9 mouse cellular contexts compared by ENCODE assay signal in the genomic region with DNA sequence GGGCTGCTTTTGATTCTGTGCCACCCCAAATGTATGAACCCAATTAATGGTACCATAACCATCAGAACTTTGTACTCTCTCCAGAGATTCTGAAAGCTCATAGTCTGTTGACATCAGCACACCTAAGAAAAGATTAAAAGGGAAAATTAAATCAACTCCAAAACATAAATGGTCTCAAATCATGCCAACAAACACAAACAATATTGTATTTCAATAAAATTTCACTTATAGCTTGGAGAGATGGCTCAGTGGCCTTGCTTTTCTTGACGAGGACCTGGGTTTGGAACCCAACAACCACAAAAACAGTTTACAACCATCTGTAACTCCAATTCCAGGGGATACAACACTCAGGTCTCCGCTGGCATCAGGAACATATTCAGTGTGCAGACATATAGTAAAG. TPM values are rescaled to one million over a fixed set of nuclear protein-coding genes. Genes with fewer than 3 reads are reported as not detected.
DNase-seq lines count a peak whose midpoint lies in the region; ATAC-seq and TF ChIP-seq lines count a peak whose summit lies in the region.
"Had no signal": no experiment of that assay in that cellular context is flagged by ENCODE, and none has a peak within 500 bp of the region (broad histone marks: within the 10 kb centered on the region; RNA-seq: fewer than 3 reads in every experiment).

A gene (minus strand): TSS at position 101 of the 400 bp plus-strand sequence.

- intact Hi-C loops in heart, postnatal 36 days (cut with DNase I), result loop anchor here (5.0 kb wide), 2 partner anchors 163 to 208 kb away; no protein-coding TSS in a partner anchor

- 95% methylated on average over 2 of the region's 2 CpGs for WGBS in embryonic facial prominence, embryonic 15.5 days
- 98% methylated on average over 2 of the region's 2 CpGs for WGBS in midbrain, embryonic 14.5 days

- H3K4me3 ChIP-seq in layer of hippocampus, adult 2 months, result no peak within 1 kb of the TSS
- H3K4me3 ChIP-seq in embryonic facial prominence, embryonic 15.5 days (replicated peaks), result no peak within 1 kb of the TSS
- H3K4me3 ChIP-seq in midbrain, embryonic 14.5 days (replicated peaks; ENCODE audit: low read depth, low read length), result no peak within 1 kb of the TSS

- H3K27ac ChIP-seq in layer of hippocampus, adult 2 months, result no peak within 1 kb of the TSS
- H3K27ac ChIP-seq in embryonic facial prominence, embryonic 15.5 days (replicated peaks), result no peak within 1 kb of the TSS
- no peak within 1 kb of the TSS for H3K27ac ChIP-seq in midbrain, embryonic 14.5 days (replicated peaks; ENCODE audit: low read depth, low read length)

- no peak within 1 kb of the TSS for H3K4me2 ChIP-seq in embryonic facial prominence, embryonic 15.5 days (replicated peaks)
- no peak within 1 kb of the TSS for H3K4me2 ChIP-seq in midbrain, embryonic 14.5 days (ENCODE audit: low read length)

- TF ChIP-seq CTCF in layer of hippocampus, adult 2 months (conservative IDR thresholded peaks at IDR 0.05), result no peak

- H3K9me3 ChIP-seq in embryonic facial prominence, embryonic 15.5 days (replicated peaks), result no peaks in the 10 kb centered on the region
- no peaks in the 10 kb centered on the region for H3K9me3 ChIP-seq in midbrain, embryonic 14.5 days (ENCODE audit: control insufficient read depth, low read length)

- ATAC-seq in embryonic facial prominence, embryonic 15.5 days (ENCODE audit: insufficient number of reproducible peaks, low FRiP score, low TSS enrichment, low read depth), result no peak
- no peak for ATAC-seq in midbrain, embryonic 14.5 days (ENCODE audit: low FRiP score, low TSS enrichment)

- H3K36me3 ChIP-seq in embryonic facial prominence, embryonic 15.5 days, result peaks cover 29% of the 10 kb centered on the region
- H3K36me3 ChIP-seq in midbrain, embryonic 14.5 days (ENCODE audit: control insufficient read depth, insufficient read depth, low read length), result peaks cover 35% of the 10 kb centered on the region

- no peak within 1 kb of the TSS for H3K9ac ChIP-seq in embryonic facial prominence, embryonic 15.5 days
- H3K9ac ChIP-seq in midbrain, embryonic 14.5 days (replicated peaks; ENCODE audit: low read length), result no peak within 1 kb of the TSS

- peaks cover 5% of the 10 kb centered on the region for H3K4me1 ChIP-seq in embryonic facial prominence, embryonic 15.5 days
- H3K4me1 ChIP-seq in midbrain, embryonic 14.5 days (ENCODE audit: control insufficient read depth, insufficient read depth, low read length), result peaks cover 5% of the 10 kb centered on the region; the same call in 1 of the 2 replicates

- H3K27me3 ChIP-seq in embryonic facial prominence, embryonic 15.5 days, result no peaks in the 10 kb centered on the region
- H3K27me3 ChIP-seq in midbrain, embryonic 14.5 days (ENCODE audit: control insufficient read depth, insufficient read depth, low read length), result no peaks in the 10 kb centered on the region

- no peak for DNase-seq in layer of hippocampus, adult 2 months (ENCODE audit: low spot score in 2 of 2)
- DNase-seq in layer of hippocampus, adult 9-10 months (ENCODE audit: low spot score), result no peak
- DNase-seq in heart, postnatal 36 days, result no peak
- no peak for DNase-seq in midbrain, embryonic 14.5 days
- DNase-seq in frontal cortex, postnatal 14 days (ENCODE audit: low spot score in 2 of 2), result no peak
- no peak for DNase-seq in urinary bladder, postnatal 14 days (ENCODE audit: low spot score)
- no peak for DNase-seq in adrenal gland, adult 2 months

RNA-seq across cellular contexts. Expression of the gene that starts here (rescaled TPM):
- total RNA-seq in layer of hippocampus, adult 2 months (2021), result 10 to 100 TPM; 27.9 to 34.3 TPM
- 39.2 and 40.6 TPM in 2 replicates for polyA plus RNA-seq in embryonic facial prominence, embryonic 15.5 days (2015; fragmentation: Nextera tagmentation; extraction: Ambion mirVana)
- total RNA-seq in heart, postnatal 36 days (2021), result 10 to 100 TPM; 22.3 to 33.7 TPM
- polyA plus RNA-seq in midbrain, embryonic 14.5 days (2014; fragmentation: Nextera tagmentation; extraction: Ambion mirVana), result 20.3 and 29.9 TPM in 2 replicates
- 10 to 100 TPM in 1 of 2 experiments, 1 to 10 TPM in 1; 3.4 to 18.3 TPM for total RNA-seq in adrenal gland, adult 2 months (2021)
- not detected in 2 replicates for polyA plus RNA-seq in adrenal gland, adult 2 months (2012; rRNA removed)
- total RNA-seq: ES-E14 had no signal

Comparison
In these comparisons a context has a peak if more than half of its experiments do, and no peak if none do; other contexts are left out.
1. RNA of the gene that starts here (polyA plus RNA-seq): 39.2 to 40.6 TPM in embryonic facial prominence, embryonic 15.5 days and 20.3 to 29.9 TPM in midbrain, embryonic 14.5 days; not detected in adrenal gland, adult 2 months; every median in the first group is over 10 times any median in the second.